Mouse (Mus musculus): Measurements from ENCODE around the gene Rsg1.
A peak's percentile ranks its signal among the peaks of the same experiment; 100 is the strongest.

DNA sequence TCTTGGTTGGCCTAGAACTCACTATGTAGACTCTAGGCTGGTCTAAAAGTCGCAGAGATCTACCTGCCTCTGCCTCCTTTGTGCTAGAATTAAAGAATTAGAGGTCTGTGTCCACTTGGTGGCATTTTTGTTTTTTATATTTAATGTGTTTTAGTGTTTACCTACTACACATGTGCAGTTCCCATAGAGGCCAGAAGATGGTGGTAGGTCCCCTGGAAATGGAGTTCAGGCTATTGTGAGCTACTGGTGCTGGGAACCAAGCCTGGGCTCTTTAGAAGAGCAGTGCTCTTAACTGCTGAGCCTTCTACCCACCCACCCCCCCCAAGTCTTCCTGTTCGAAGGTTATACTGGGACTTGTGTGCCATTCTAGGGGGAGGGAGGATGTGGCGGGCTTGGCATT is 46.6 kb upstream of the Rsg1 start:
- peak; percentile 33 for TF ChIP-seq CTCF (IDR thresholded peaks at IDR 0.05; ENCODE audit: low read depth)
- no peak for TF ChIP-seq EP300 (IDR thresholded peaks at IDR 0.05; ENCODE audit: low read depth)
